Mouse (Mus musculus): ENCODE measurements around the gene Ripor1. TPM values are rescaled to one million over a fixed set of nuclear protein-coding genes. Genes with fewer than 3 reads are reported as not detected.
"Not testable (repeated sequence)": the region's sequence is repeated elsewhere in the genome, so short reads cannot be mapped to it uniquely, and the experiment has no call there.

Ripor1 gene
- polyA plus RNA-seq, 1 experiment from 2014 or later: 19.3 TPM

- Histone ChIP-seq H3K36me3 (ENCODE audit: control insufficient read depth, insufficient read depth, low read length) (no peaks in the 10 kb centered on the region), H3K9me3 (ENCODE audit: control insufficient read depth, low read length) (no peaks in the 10 kb centered on the region), H3K27ac (ENCODE audit: low read depth, low read length) (no peak overlapping the region), H3K4me3 (ENCODE audit: low read depth, low read length) (no peak overlapping the region), H3K27me3 (ENCODE audit: control insufficient read depth, insufficient read depth, low read length) (no peaks in the 10 kb centered on the region), H3K4me2 (ENCODE audit: low read depth) (no peak overlapping the region), H3K9ac (ENCODE audit: low read length) (no peak overlapping the region), H3K4me1 (ENCODE audit: control insufficient read depth, insufficient read depth, low read length) (0 out of 2 replicates have a peak, but pooled peaks cover 11% of the 10 kb centered on the region)
- ATAC-seq (ENCODE audit: insufficient read depth, low FRiP score, low TSS enrichment): no peak
- WGBS: 73% methylated on average over 5 of the region's 5 CpGs
- no peak for DNase-seq (ENCODE audit: low spot score)
These were observed 3.8 kb upstream of the Ripor1 start for GRCm38 (mm10) chr8:105601301-105601700.

GRCm38 (mm10) chr8:105602540-105602939 lies 2.5 kb upstream of the Ripor1 start:
- not testable (repeated sequence) for DNase-seq (ENCODE audit: low spot score)
- WGBS: 76% methylated on average over 3 of the region's 3 CpGs

GRCm38 (mm10) chr8:105605491-105606188 lies 585 bp downstream of the Ripor1 start:
- Histone ChIP-seq H3K9me3 (ENCODE audit: control insufficient read depth, low read length) (no peaks in the 10 kb centered on the region), H3K27me3 (ENCODE audit: control insufficient read depth, insufficient read depth, low read length) (no peaks in the 10 kb centered on the region), H3K4me2 (ENCODE audit: low read depth) (peak overlapping the region; percentile 93), H3K27ac (ENCODE audit: low read depth, low read length) (peak overlapping the region; percentile 89), H3K4me3 (ENCODE audit: low read depth, low read length) (peak overlapping the region; percentile 85), H3K4me1 (ENCODE audit: control insufficient read depth, insufficient read depth, low read length) (peaks cover 21% of the 10 kb centered on the region), H3K9ac (ENCODE audit: low read length) (peak overlapping the region; percentile 91), H3K36me3 (ENCODE audit: control insufficient read depth, insufficient read depth, low read length) (no peaks in the 10 kb centered on the region)
- 1% methylated on average over 33 of the region's 39 CpGs for WGBS
- ATAC-seq (ENCODE audit: insufficient read depth, low FRiP score, low TSS enrichment): peak; percentile 25; the same call in 1 of the 2 replicates
- peak; percentile 62 for DNase-seq (ENCODE audit: low spot score)

More at GRCm38 (mm10) chr8:105602540-105602939, 2.5 kb upstream of the Ripor1 start:
- not testable (repeated sequence) for ATAC-seq (ENCODE audit: insufficient read depth, low FRiP score, low TSS enrichment); H3K9me3 ChIP-seq (ENCODE audit: control insufficient read depth, low read length); H3K27me3 ChIP-seq (ENCODE audit: control insufficient read depth, insufficient read depth, low read length); H3K4me2 ChIP-seq (ENCODE audit: low read depth); H3K27ac ChIP-seq (ENCODE audit: low read depth, low read length); H3K9ac ChIP-seq (ENCODE audit: low read length); H3K4me3 ChIP-seq (ENCODE audit: low read depth, low read length); H3K36me3 ChIP-seq (ENCODE audit: control insufficient read depth, insufficient read depth, low read length)
- H3K4me1 ChIP-seq (ENCODE audit: control insufficient read depth, insufficient read depth, low read length): peaks cover 21% of the 10 kb centered on the region

- no peaks in the 10 kb centered on the region for H3K36me3 ChIP-seq (ENCODE audit: control insufficient read depth, insufficient read depth, low read length)
- peak overlapping the region; percentile 89 for H3K27ac ChIP-seq (ENCODE audit: low read depth, low read length)
- 2% methylated on average over 24 of the region's 30 CpGs for WGBS
- no peaks in the 10 kb centered on the region for H3K9me3 ChIP-seq (ENCODE audit: control insufficient read depth, low read length)
- DNase-seq (ENCODE audit: low spot score) (peak; percentile 87), ATAC-seq (ENCODE audit: insufficient read depth, low FRiP score, low TSS enrichment) (peak; percentile 76)
- H3K4me3 ChIP-seq (ENCODE audit: low read depth, low read length): peak overlapping the region; percentile 85
- H3K4me1 ChIP-seq (ENCODE audit: control insufficient read depth, insufficient read depth, low read length): peaks cover 21% of the 10 kb centered on the region
- H3K27me3 ChIP-seq (ENCODE audit: control insufficient read depth, insufficient read depth, low read length): no peaks in the 10 kb centered on the region
- H3K4me2 ChIP-seq (ENCODE audit: low read depth): peak overlapping the region; percentile 93
- peak overlapping the region; percentile 91 for H3K9ac ChIP-seq (ENCODE audit: low read length)
These were observed 1.4 kb downstream of the Ripor1 start for GRCm38 (mm10) chr8:105606189-105607023.

GRCm38 (mm10) chr8:105607062-105607461 lies 2.0 kb downstream of the Ripor1 start:
- no peak for ATAC-seq (ENCODE audit: insufficient read depth, low FRiP score, low TSS enrichment)
- Histone ChIP-seq H3K27me3 (ENCODE audit: control insufficient read depth, insufficient read depth, low read length) (peaks cover 3% of the 10 kb centered on the region; the same call in 1 of the 2 replicates), H3K36me3 (ENCODE audit: control insufficient read depth, insufficient read depth, low read length) (no peaks in the 10 kb centered on the region), H3K4me1 (ENCODE audit: control insufficient read depth, insufficient read depth, low read length) (peaks cover 21% of the 10 kb centered on the region), H3K9me3 (ENCODE audit: control insufficient read depth, low read length) (no peaks in the 10 kb centered on the region), H3K4me3 (ENCODE audit: low read depth, low read length) (peak overlapping the region; percentile 85), H3K9ac (ENCODE audit: low read length) (peak overlapping the region; percentile 91), H3K4me2 (ENCODE audit: low read depth) (peak overlapping the region; percentile 93), H3K27ac (ENCODE audit: low read depth, low read length) (0 out of 2 replicates have a peak overlapping the region, but pooled peaks have one; percentile 20)
- 7% methylated on average over 10 of the region's 10 CpGs for WGBS
- DNase-seq (ENCODE audit: low spot score): no peak

GRCm38 (mm10) chr8:105607684-105608083 lies 2.6 kb downstream of the Ripor1 start:
- no peak overlapping the region for H3K9ac ChIP-seq (ENCODE audit: low read length)
- H3K4me2 ChIP-seq (ENCODE audit: low read depth): 0 out of 2 replicates have a peak overlapping the region, but pooled peaks have one; percentile 0
- peaks cover 9% of the 10 kb centered on the region for H3K27me3 ChIP-seq (ENCODE audit: control insufficient read depth, insufficient read depth, low read length)
- no peak overlapping the region for H3K4me3 ChIP-seq (ENCODE audit: low read depth, low read length)
- no peaks in the 10 kb centered on the region for H3K9me3 ChIP-seq (ENCODE audit: control insufficient read depth, low read length)
- peaks cover 21% of the 10 kb centered on the region for H3K4me1 ChIP-seq (ENCODE audit: control insufficient read depth, insufficient read depth, low read length)
- H3K27ac ChIP-seq (ENCODE audit: low read depth, low read length): no peak overlapping the region
- WGBS: 32% methylated on average over 4 of the region's 4 CpGs
- H3K36me3 ChIP-seq (ENCODE audit: control insufficient read depth, insufficient read depth, low read length): no peaks in the 10 kb centered on the region
- no peak for ATAC-seq (ENCODE audit: insufficient read depth, low FRiP score, low TSS enrichment)
- DNase-seq (ENCODE audit: low spot score): no peak

- peaks cover 18% of the 10 kb centered on the region for H3K27me3 ChIP-seq (ENCODE audit: control insufficient read depth, insufficient read depth, low read length)
- no peak overlapping the region for H3K9ac ChIP-seq (ENCODE audit: low read length)
- no peak overlapping the region for H3K27ac ChIP-seq (ENCODE audit: low read depth, low read length)
- 75% methylated on average over 2 of the region's 2 CpGs for WGBS
- peaks cover 30% of the 10 kb centered on the region for H3K4me1 ChIP-seq (ENCODE audit: control insufficient read depth, insufficient read depth, low read length)
- H3K36me3 ChIP-seq (ENCODE audit: control insufficient read depth, insufficient read depth, low read length): no peaks in the 10 kb centered on the region
- H3K4me2 ChIP-seq (ENCODE audit: low read depth): no peak overlapping the region
- ATAC-seq (ENCODE audit: insufficient read depth, low FRiP score, low TSS enrichment) (no peak), DNase-seq (ENCODE audit: low spot score) (no peak)
- no peak overlapping the region for H3K4me3 ChIP-seq (ENCODE audit: low read depth, low read length)
- H3K9me3 ChIP-seq (ENCODE audit: control insufficient read depth, low read length): no peaks in the 10 kb centered on the region
These were observed 4.3 kb downstream of the Ripor1 start for GRCm38 (mm10) chr8:105609355-105609754.

GRCm38 (mm10) chr8:105609771-105610170 lies 4.7 kb downstream of the Ripor1 start:
- Histone ChIP-seq H3K36me3 (ENCODE audit: control insufficient read depth, insufficient read depth, low read length) (no peaks in the 10 kb centered on the region), H3K4me3 (ENCODE audit: low read depth, low read length) (no peak overlapping the region), H3K4me2 (ENCODE audit: low read depth) (no peak overlapping the region), H3K9me3 (ENCODE audit: control insufficient read depth, low read length) (no peaks in the 10 kb centered on the region), H3K27ac (ENCODE audit: low read depth, low read length) (no peak overlapping the region), H3K9ac (ENCODE audit: low read length) (no peak overlapping the region), H3K4me1 (ENCODE audit: control insufficient read depth, insufficient read depth, low read length) (peaks cover 26% of the 10 kb centered on the region), H3K27me3 (ENCODE audit: control insufficient read depth, insufficient read depth, low read length) (peaks cover 21% of the 10 kb centered on the region)
- 81% methylated on average over 4 of the region's 4 CpGs for WGBS
- ATAC-seq (ENCODE audit: insufficient read depth, low FRiP score, low TSS enrichment) (no peak), DNase-seq (ENCODE audit: low spot score) (no peak)

Data from neural tube, embryonic 11.5 days (tissue).